Mouse (Mus musculus): ENCODE measurements around the gene Bmi1.

The Bmi1 gene

DNA sequence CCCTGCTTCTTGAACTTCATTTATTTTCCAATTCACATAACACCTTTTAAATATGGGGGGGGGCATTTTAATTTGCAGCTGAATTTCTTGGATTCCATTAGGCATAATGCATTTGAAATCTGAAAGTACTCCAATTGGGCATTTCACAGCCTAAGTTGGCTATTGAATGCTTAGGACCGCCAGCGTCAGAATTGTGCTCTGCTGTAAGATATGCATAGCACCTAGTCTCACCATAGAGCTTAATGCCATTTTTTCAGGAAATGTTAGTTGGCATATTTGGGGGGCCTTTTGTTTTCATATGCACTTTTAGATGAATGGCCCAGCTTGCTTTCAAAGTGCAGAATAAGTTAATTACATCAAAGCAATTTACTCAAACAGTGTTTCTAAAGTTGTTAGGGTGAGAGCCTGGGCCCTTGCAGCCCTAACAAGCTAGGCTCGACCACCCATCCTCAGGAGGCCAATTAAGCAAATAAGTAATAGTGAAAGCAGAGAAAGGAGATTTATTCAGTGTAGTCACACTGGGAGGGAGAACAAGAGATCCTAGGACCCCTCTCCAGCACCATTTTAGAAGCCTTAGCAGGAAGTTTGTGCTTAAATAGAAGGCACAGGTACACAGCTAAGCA is 45.5 kb downstream of the Bmi1 start:
- DNase-seq (ENCODE audit: low read depth, low spot score): no peak

GRCm38 (mm10) chr2:18724462-18724861 is 47.6 kb downstream of the Bmi1 start:
- DNase-seq (ENCODE audit: low read depth, low spot score): no peak

DNA sequence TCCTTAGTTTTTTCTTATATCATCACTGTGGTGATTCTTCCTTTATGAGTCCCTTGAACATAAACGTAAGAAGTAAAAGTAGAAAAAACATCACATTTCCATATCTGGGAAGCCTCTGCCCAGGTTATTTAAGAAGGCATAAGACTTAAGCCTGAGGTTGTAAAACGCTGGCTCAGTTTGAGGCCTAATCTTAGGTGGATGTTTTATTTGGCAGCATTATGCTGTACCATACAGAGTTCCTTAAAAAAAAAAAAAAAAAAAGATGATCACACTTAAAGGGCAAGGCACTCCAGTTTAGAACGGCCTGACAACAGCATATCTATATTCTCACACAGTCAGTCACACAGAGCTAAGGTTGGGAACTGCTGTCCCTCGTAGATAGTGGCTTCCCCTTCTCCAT is 49.1 kb downstream of the Bmi1 start:
- DNase-seq (ENCODE audit: low read depth, low spot score): no peak

- no peak for DNase-seq (ENCODE audit: low read depth, low spot score)
These were observed 54.9 kb downstream of the Bmi1 start for GRCm38 (mm10) chr2:18731718-18732117.

GRCm38 (mm10) chr2:18734394-18735127 is 57.7 kb downstream of the Bmi1 start:
- DNase-seq (ENCODE audit: low read depth, low spot score): no peak
